Mouse (Mus musculus) urinary bladder, postnatal 25 days (tissue): ENCODE results near the gene Zfp598.
"Not testable (repeated sequence)": the region's sequence is repeated elsewhere in the genome, so short reads cannot be mapped to it uniquely, and the experiment has no call there.

ENCODE experiments used
- DNase-seq: peaks from one replicate; pipeline ENCODE4 v3.0.0; 2022; ENCODE audit warnings: low spot score

The Zfp598 gene

GRCm38 (mm10) chr17:24647493-24647892 lies 22.0 kb upstream of the Zfp598 start:
- DNase-seq, result no peak

GRCm38 (mm10) chr17:24648731-24649377 lies 20.6 kb upstream of the Zfp598 start:
- DNase-seq, result no peak

- peak; percentile 41 for DNase-seq
These were observed 19.9 kb upstream of the Zfp598 start for GRCm38 (mm10) chr17:24649581-24650069.

- peak; percentile 48 for DNase-seq
These were observed 19.3 kb upstream of the Zfp598 start, which contains the start of gene Slc9a3r2 for GRCm38 (mm10) chr17:24650070-24650616. TSS of gene Slc9a3r2 (minus strand) at chr17:24650327.

GRCm38 (mm10) chr17:24650766-24651165 lies 18.7 kb upstream of the Zfp598 start:
- no peak for DNase-seq

GRCm38 (mm10) chr17:24651835-24652234 lies 17.7 kb upstream of the Zfp598 start:
- DNase-seq, result no peak

- DNase-seq, result peak; percentile 77
These were observed 15.3 kb upstream of the Zfp598 start for GRCm38 (mm10) chr17:24653967-24654710.

- DNase-seq, result no peak
These were observed 14.5 kb upstream of the Zfp598 start for GRCm38 (mm10) chr17:24654969-24655368.

- no peak for DNase-seq
These were observed 11.3 kb upstream of the Zfp598 start, which contains the start of gene Npw for GRCm38 (mm10) chr17:24658017-24658758. TSS of gene Npw (minus strand) at chr17:24658457.

- DNase-seq, result not testable (repeated sequence)
These were observed 2.5 kb upstream of the Zfp598 start for GRCm38 (mm10) chr17:24667011-24667410.

- DNase-seq, result peak; percentile 55
These were observed 2.1 kb upstream of the Zfp598 start for GRCm38 (mm10) chr17:24667416-24667815.

- not testable (repeated sequence) for DNase-seq
These were observed 308 bp upstream of the Zfp598 start for GRCm38 (mm10) chr17:24669214-24669544.

GRCm38 (mm10) chr17:24670246-24670844 lies 858 bp downstream of the Zfp598 start:
- DNase-seq, result no peak

GRCm38 (mm10) chr17:24671346-24671745 lies 1.9 kb downstream of the Zfp598 start:
- no peak for DNase-seq

- DNase-seq, result no peak
These were observed 2.7 kb downstream of the Zfp598 start for GRCm38 (mm10) chr17:24672141-24672540.

- DNase-seq, result no peak
These were observed 4.8 kb downstream of the Zfp598 start for GRCm38 (mm10) chr17:24674277-24674676.

GRCm38 (mm10) chr17:24676187-24676586 lies 6.7 kb downstream of the Zfp598 start:
- DNase-seq, result peak; percentile 60

- DNase-seq, result no peak
These were observed 7.4 kb downstream of the Zfp598 start for GRCm38 (mm10) chr17:24676877-24677276.

- no peak for DNase-seq
These were observed 8.1 kb downstream of the Zfp598 start for GRCm38 (mm10) chr17:24677500-24678080.

GRCm38 (mm10) chr17:24686514-24686913 lies 17.0 kb downstream of the Zfp598 start:
- no peak for DNase-seq

GRCm38 (mm10) chr17:24687146-24687595 lies 17.7 kb downstream of the Zfp598 start:
- peak; percentile 52 for DNase-seq
